Mouse (Mus musculus) liver, postnatal 0 days (tissue): ENCODE measurements around the gene 2310034G01Rik. TPM values are rescaled to one million over a fixed set of nuclear protein-coding genes. Genes with fewer than 3 reads are reported as not detected.
A peak's percentile ranks its signal among the peaks of the same experiment; 100 is the strongest.

ENCODE experiments used
- ATAC-seq: fragments of 200-750 bp; cut with Nextera tagmentation; 2 replicates; pipeline ENCODE4 v1.8.0; 2017; ENCODE audit warnings: mild to moderate bottlenecking, moderate library complexity
- DNase-seq: peaks from one replicate; pipeline ENCODE4 v3.0.0-alpha.2; 2016
- H3K27ac ChIP-seq: fragments of 300-500 bp; sonication (generic); 2 replicates; pipeline ENCODE4 v1.5.1; 2014; ENCODE audit warnings: antibody characterized with exemption, moderate library complexity, mild to moderate bottlenecking, low read depth
- H3K27me3 ChIP-seq: fragments of 300-500 bp; sonication (generic); 2 replicates; pipeline ENCODE4 v1.6.1; 2014; ENCODE audit warnings: low read length, control low read depth, mixed read lengths; ENCODE audit not compliant: insufficient read depth
- H3K36me3 ChIP-seq: fragments of 300-500 bp; sonication (generic); replicated peaks from 2 replicates; pipeline ENCODE4 v1.6.1; 2014; ENCODE audit warnings: mild to moderate bottlenecking, control low read depth, low read length, moderate library complexity, mixed read lengths; ENCODE audit not compliant: insufficient read depth
- H3K4me1 ChIP-seq: fragments of 300-500 bp; sonication (generic); 2 replicates; pipeline ENCODE4 v1.6.1; 2014; ENCODE audit warnings: antibody characterized with exemption, mild to moderate bottlenecking, control low read depth; ENCODE audit not compliant: insufficient read depth
- H3K4me2 ChIP-seq: fragments of 300-500 bp; sonication (generic); 2 replicates; pipeline ENCODE4 v1.6.1; 2014; ENCODE audit warnings: low read depth, mild to moderate bottlenecking, low read length, moderate library complexity, mixed read lengths
- H3K4me3 ChIP-seq: fragments of 300-500 bp; sonication (generic); 2 replicates; pipeline ENCODE4 v1.5.1; 2014; ENCODE audit warnings: low read depth, low read length
- H3K9ac ChIP-seq: fragments of 300-500 bp; sonication (generic); replicated peaks from 2 replicates; pipeline ENCODE4 v1.6.1; 2014; ENCODE audit warnings: mild to moderate bottlenecking, moderate library complexity
- H3K9me3 ChIP-seq: fragments of 300-500 bp; sonication (generic); 2 replicates; pipeline ENCODE4 v1.6.1; 2016; ENCODE audit warnings: mild to moderate bottlenecking, control low read depth, low read length, mixed read lengths
- CTCF ChIP-seq: sonication (generic); IDR thresholded peaks from 2 replicates; pipeline ENCODE4 v1.5.1; 2016; ENCODE audit warnings: antibody characterized with exemption, low read depth
- EP300 ChIP-seq: IDR thresholded peaks from 2 replicates; pipeline ENCODE4 v1.6.1; 2016; ENCODE audit warnings: antibody characterized with exemption, low read depth, mild to moderate bottlenecking
- WGBS: fragments of 180-500 bp; shearing (Covaris S2); extraction: QIAGEN DNeasy Blood & Tissue Kit; methylation state at CpG from one replicate; pipeline ENCODE4 v1.1.7; 2014; ENCODE audit not compliant: insufficient replicate concordance; 5-methylcytosine and 5-hydroxymethylcytosine counted together
- polyA plus RNA-seq: library from polyadenylated mRNA; unstranded; fragments of >200 nt; fragmentation: Nextera tagmentation; extraction: Ambion mirVana; gene quantifications from 2 replicates; pipeline ENCODE4 v1.2.1, GENCODE M21; 2015

The 2310034G01Rik gene
- polyA plus RNA-seq, 1 experiment from 2014 or later = 0.75 TPM

- H3K36me3 ChIP-seq = no peaks in the 10 kb centered on the region
- no peaks in the 10 kb centered on the region for H3K27me3 ChIP-seq
- 80% methylated on average over 8 of the region's 8 CpGs for WGBS
- no peak overlapping the region for H3K4me3 ChIP-seq
- DNase-seq (no peak), ATAC-seq (no peak)
- no peaks in the 10 kb centered on the region for H3K9me3 ChIP-seq
- H3K27ac ChIP-seq = no peak overlapping the region
- H3K9ac ChIP-seq = no peak overlapping the region
- H3K4me2 ChIP-seq = no peak overlapping the region
- TF ChIP-seq CTCF = no peak
- TF ChIP-seq EP300 = no peak
- peaks cover 16% of the 10 kb centered on the region for H3K4me1 ChIP-seq
These were observed 12.0 kb upstream of the 2310034G01Rik start for GRCm38 (mm10) chr19:46362104-46362503.

- Histone ChIP-seq H3K4me2 (peak overlapping the region; percentile 97), H3K4me3 (no peak overlapping the region), H3K27me3 (no peaks in the 10 kb centered on the region), H3K36me3 (no peaks in the 10 kb centered on the region), H3K27ac (0 out of 2 replicates have a peak overlapping the region, but pooled peaks have one; percentile 23), H3K9ac (no peak overlapping the region), H3K9me3 (no peaks in the 10 kb centered on the region), H3K4me1 (peaks cover 22% of the 10 kb centered on the region)
- 34% methylated on average over 4 of the region's 4 CpGs for WGBS
- ATAC-seq (peak; percentile 26; the same call in 1 of the 2 replicates), DNase-seq (no peak)
- TF ChIP-seq CTCF = no peak
- TF ChIP-seq EP300 = no peak
These were observed 8.3 kb upstream of the 2310034G01Rik start for GRCm38 (mm10) chr19:46358381-46358780.

- ATAC-seq = 0 out of 2 replicates have a peak, but pooled peaks have one; percentile 27
- H3K36me3 ChIP-seq = no peaks in the 10 kb centered on the region
- no peaks in the 10 kb centered on the region for H3K27me3 ChIP-seq
- peak overlapping the region; percentile 66 for H3K4me3 ChIP-seq
- WGBS = 7% methylated on average over 25 of the region's 25 CpGs
- no peak for TF ChIP-seq EP300
- TF ChIP-seq CTCF = no peak
- peaks cover 21% of the 10 kb centered on the region for H3K4me1 ChIP-seq
- no peak for DNase-seq
- peak overlapping the region; percentile 66 for H3K9ac ChIP-seq
- peak overlapping the region; percentile 97 for H3K4me2 ChIP-seq
- H3K9me3 ChIP-seq = no peaks in the 10 kb centered on the region
- H3K27ac ChIP-seq = peak overlapping the region; percentile 26; the same call in 1 of the 2 replicates
These were observed 7.5 kb upstream of the 2310034G01Rik start for GRCm38 (mm10) chr19:46357344-46358280.

GRCm38 (mm10) chr19:46356701-46357138, 6.6 kb upstream of the 2310034G01Rik start:
- Histone ChIP-seq H3K9ac (peak overlapping the region; percentile 66), H3K27me3 (no peaks in the 10 kb centered on the region), H3K4me2 (peak overlapping the region; percentile 97), H3K27ac (peak overlapping the region; percentile 24), H3K9me3 (no peaks in the 10 kb centered on the region), H3K4me3 (peak overlapping the region; percentile 66), H3K36me3 (no peaks in the 10 kb centered on the region), H3K4me1 (peaks cover 21% of the 10 kb centered on the region)
- under 1% methylated on average over 29 of the region's 29 CpGs for WGBS
- no peak for TF ChIP-seq EP300
- TF ChIP-seq CTCF = no peak
- ATAC-seq (peak; percentile 95), DNase-seq (peak; percentile 88)

- peak overlapping the region; percentile 58 for H3K4me3 ChIP-seq
- TF ChIP-seq EP300 (no peak), CTCF (no peak)
- no peaks in the 10 kb centered on the region for H3K9me3 ChIP-seq
- no peak for DNase-seq
- H3K27me3 ChIP-seq = no peaks in the 10 kb centered on the region
- H3K4me2 ChIP-seq = peak overlapping the region; percentile 97
- peaks cover 18% of the 10 kb centered on the region for H3K4me1 ChIP-seq
- H3K27ac ChIP-seq = peak overlapping the region; percentile 49; the same call in 1 of the 2 replicates
- ATAC-seq = no peak
- 50% methylated on average over 6 of the region's 6 CpGs for WGBS
- peak overlapping the region; percentile 68; the same call in 1 of the 2 replicates for H3K9ac ChIP-seq
- H3K36me3 ChIP-seq = no peaks in the 10 kb centered on the region
These were observed 552 bp downstream of the 2310034G01Rik start for GRCm38 (mm10) chr19:46349550-46349949.

- Histone ChIP-seq H3K27ac (peak overlapping the region; percentile 49), H3K4me3 (peak overlapping the region; percentile 58), H3K9me3 (no peaks in the 10 kb centered on the region), H3K36me3 (no peaks in the 10 kb centered on the region), H3K9ac (peak overlapping the region; percentile 68), H3K4me1 (peaks cover 21% of the 10 kb centered on the region), H3K27me3 (no peaks in the 10 kb centered on the region), H3K4me2 (peak overlapping the region; percentile 97)
- peak; percentile 90 for ATAC-seq
- no peak for TF ChIP-seq CTCF
- no peak for TF ChIP-seq EP300
- WGBS = under 1% methylated on average over 57 of the region's 78 CpGs
- peak; percentile 75 for DNase-seq
These were observed 1.2 kb downstream of the 2310034G01Rik start for GRCm38 (mm10) chr19:46348761-46349458.
